Mouse (Mus musculus) kidney, postnatal 0 days (tissue): ENCODE results near the gene Syt16. TPM values are rescaled to one million over a fixed set of nuclear protein-coding genes. Genes with fewer than 3 reads are reported as not detected.
A peak's percentile ranks its signal among the peaks of the same experiment; 100 is the strongest.

ENCODE experiments used
- ATAC-seq: fragments of 200-750 bp; cut with Nextera tagmentation; replicated peaks from 2 replicates; pipeline ENCODE4 v1.8.0; 2017; ENCODE audit warnings: low read depth, moderate number of reproducible peaks, moderate TSS enrichment, moderate library complexity; ENCODE audit not compliant: low FRiP score
- DNase-seq: peaks from one replicate; pipeline ENCODE4 v3.0.0-alpha.2; 2016; ENCODE audit warnings: low spot score
- H3K27ac ChIP-seq: fragments of 300-500 bp; sonication (generic); 2 replicates; pipeline ENCODE4 v1.5.1; 2014; ENCODE audit warnings: mild to moderate bottlenecking
- H3K27me3 ChIP-seq: fragments of 300-500 bp; sonication (generic); 2 replicates; pipeline ENCODE4 v1.6.1; 2014; ENCODE audit warnings: low read length, mixed read lengths; ENCODE audit not compliant: insufficient read depth
- H3K36me3 ChIP-seq: fragments of 300-500 bp; sonication (generic); 2 replicates; pipeline ENCODE4 v1.6.1; 2014; ENCODE audit warnings: low read length, mixed read lengths; ENCODE audit not compliant: insufficient read depth
- H3K4me1 ChIP-seq: fragments of 300-500 bp; sonication (generic); replicated peaks from 2 replicates; pipeline ENCODE4 v1.6.1; 2014; ENCODE audit warnings: antibody characterized with exemption, low read length, mixed read lengths; ENCODE audit not compliant: insufficient read depth
- H3K4me2 ChIP-seq: fragments of 300-500 bp; sonication (generic); 2 replicates; pipeline ENCODE4 v1.6.1; 2014; ENCODE audit warnings: mild to moderate bottlenecking, low read length, moderate library complexity, mixed read lengths
- H3K4me3 ChIP-seq: fragments of 300-500 bp; sonication (generic); replicated peaks from 2 replicates; pipeline ENCODE4 v1.5.1; 2014; ENCODE audit warnings: low read depth, low read length
- H3K9ac ChIP-seq: fragments of 300-500 bp; sonication (generic); 2 replicates; pipeline ENCODE4 v1.6.1; 2014; ENCODE audit warnings: low read depth, low read length
- H3K9me3 ChIP-seq: fragments of 300-500 bp; sonication (generic); replicated peaks from 2 replicates; pipeline ENCODE4 v1.6.1; 2016; ENCODE audit warnings: low read length, inconsistent platforms, mixed read lengths
- CTCF ChIP-seq: IDR thresholded peaks from 2 replicates; pipeline ENCODE4 v1.5.1; 2016; ENCODE audit warnings: antibody characterized with exemption, low read depth, mild to moderate bottlenecking, moderate library complexity
- WGBS: fragments of 180-500 bp; shearing (Covaris S2); extraction: QIAGEN DNeasy Blood & Tissue Kit; methylation state at CpG from one replicate; pipeline ENCODE4 v1.1.7; 2014; 5-methylcytosine and 5-hydroxymethylcytosine counted together
- polyA plus RNA-seq: library from polyadenylated mRNA; unstranded; fragments of >200 nt; fragmentation: Nextera tagmentation; extraction: Ambion mirVana; gene quantifications from 2 replicates; pipeline ENCODE4 v1.2.1, GENCODE M21; 2015

The Syt16 gene
- polyA plus RNA-seq, 1 experiment from 2014 or later: 0.67 TPM

- WGBS: 55% methylated on average over 5 of the region's 5 CpGs
- H3K27me3 ChIP-seq: no peaks in the 10 kb centered on the region
- H3K9me3 ChIP-seq: no peaks in the 10 kb centered on the region
- ATAC-seq (no peak), DNase-seq (no peak)
- H3K36me3 ChIP-seq: no peaks in the 10 kb centered on the region
- H3K4me1 ChIP-seq: no peaks in the 10 kb centered on the region; the same call in 1 of the 2 replicates
- no peak for TF ChIP-seq CTCF
- no peak overlapping the region for H3K9ac ChIP-seq
- no peak overlapping the region for H3K4me3 ChIP-seq
- H3K4me2 ChIP-seq: no peak overlapping the region
- no peak overlapping the region for H3K27ac ChIP-seq
Observed at GRCm38 (mm10) chr12:73954785-73955184, 42.7 kb upstream of the Syt16 start.

DNA sequence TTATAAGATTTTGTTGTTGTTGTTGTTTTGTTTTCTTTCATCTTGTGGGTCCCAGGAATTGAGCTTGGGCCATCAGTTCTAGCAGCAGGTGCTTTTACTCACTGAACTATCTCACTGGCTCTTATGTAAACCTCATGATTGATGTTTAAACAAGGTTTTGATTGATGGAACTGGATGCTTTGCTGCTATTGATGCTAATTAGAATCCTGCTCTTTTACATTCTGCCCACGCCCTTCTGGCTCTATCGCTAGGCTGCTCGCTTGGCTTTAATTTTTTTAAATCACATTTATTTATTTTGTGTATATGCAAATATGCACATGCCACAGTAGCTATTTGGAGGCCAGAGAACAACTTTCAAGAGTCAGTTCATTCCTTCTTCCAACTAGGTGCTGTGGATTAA, 39.8 kb upstream of the Syt16 start:
- Histone ChIP-seq H3K4me2 (no peak overlapping the region), H3K36me3 (no peaks in the 10 kb centered on the region), H3K4me1 (no peaks in the 10 kb centered on the region), H3K27ac (no peak overlapping the region), H3K9me3 (no peaks in the 10 kb centered on the region), H3K4me3 (no peak overlapping the region), H3K9ac (no peak overlapping the region), H3K27me3 (no peaks in the 10 kb centered on the region)
- no peak for TF ChIP-seq CTCF
- DNase-seq (no peak), ATAC-seq (no peak)
- WGBS: 87% methylated on average over 3 of the region's 3 CpGs

GRCm38 (mm10) chr12:73958830-73959229, 38.6 kb upstream of the Syt16 start:
- no peak overlapping the region for H3K27ac ChIP-seq
- ATAC-seq (no peak), DNase-seq (no peak)
- no peaks in the 10 kb centered on the region for H3K4me1 ChIP-seq
- H3K4me2 ChIP-seq: no peak overlapping the region
- no peak for TF ChIP-seq CTCF
- no peak overlapping the region for H3K9ac ChIP-seq
- H3K4me3 ChIP-seq: no peak overlapping the region
- no peaks in the 10 kb centered on the region for H3K27me3 ChIP-seq
- 86% methylated on average over 2 of the region's 2 CpGs for WGBS
- H3K36me3 ChIP-seq: no peaks in the 10 kb centered on the region
- no peaks in the 10 kb centered on the region for H3K9me3 ChIP-seq

GRCm38 (mm10) chr12:73964291-73965281, 32.9 kb upstream of the Syt16 start, which contains the start of gene Snapc1:
Gene Snapc1 (plus strand): TSS chr12:73964481.
- H3K27me3 ChIP-seq: no peaks in the 10 kb centered on the region
- 1% methylated on average over 59 of the region's 60 CpGs for WGBS
- ATAC-seq (peak; percentile 99), DNase-seq (peak; percentile 97)
- no peak for TF ChIP-seq CTCF
- 0 out of 2 replicates have a peak, but pooled peaks cover 6% of the 10 kb centered on the region for H3K4me1 ChIP-seq
- H3K4me2 ChIP-seq: peak within 1 kb of the TSS; percentile 86
- peaks cover 12% of the 10 kb centered on the region; the same call in 1 of the 2 replicates for H3K36me3 ChIP-seq
- peak within 1 kb of the TSS; percentile 72 for H3K27ac ChIP-seq
- peak within 1 kb of the TSS; percentile 88 for H3K4me3 ChIP-seq
- H3K9me3 ChIP-seq: no peaks in the 10 kb centered on the region
- peak within 1 kb of the TSS; percentile 75 for H3K9ac ChIP-seq

- DNase-seq (no peak), ATAC-seq (no peak)
- WGBS: 96% methylated on average over 8 of the region's 8 CpGs
Observed at GRCm38 (mm10) chr12:73969142-73969541, 28.3 kb upstream of the Syt16 start.

DNA sequence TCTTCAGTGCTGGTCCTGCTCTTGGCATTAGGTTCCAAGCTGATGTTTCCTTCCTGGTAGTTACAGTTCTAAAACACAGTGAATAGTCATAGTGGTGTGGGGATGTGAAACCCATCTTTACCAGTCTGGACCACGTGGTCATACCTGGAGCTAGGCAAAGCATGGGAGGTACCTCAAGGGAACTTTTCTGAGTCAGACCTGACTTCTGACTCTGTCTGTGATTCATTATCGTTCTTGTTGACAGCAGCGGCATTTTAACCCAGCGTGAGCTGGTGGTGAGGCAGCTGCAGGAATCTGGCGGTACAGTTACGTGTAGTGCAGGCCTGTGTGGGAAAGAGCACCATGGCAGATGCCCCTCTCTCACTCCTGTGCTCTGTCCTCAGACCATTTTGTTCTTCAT, 22.9 kb upstream of the Syt16 start:
- Histone ChIP-seq H3K4me2 (no peak overlapping the region), H3K36me3 (peaks cover 49% of the 10 kb centered on the region), H3K9me3 (no peaks in the 10 kb centered on the region), H3K27ac (no peak overlapping the region), H3K9ac (no peak overlapping the region), H3K4me1 (no peaks in the 10 kb centered on the region), H3K27me3 (no peaks in the 10 kb centered on the region), H3K4me3 (no peak overlapping the region)
- DNase-seq: no peak
- no peak for ATAC-seq
- WGBS: 95% methylated on average over 6 of the region's 6 CpGs
- TF ChIP-seq CTCF: no peak

More at GRCm38 (mm10) chr12:73969142-73969541, 28.3 kb upstream of the Syt16 start:
- H3K9ac ChIP-seq: no peak overlapping the region
- H3K36me3 ChIP-seq: peaks cover 34% of the 10 kb centered on the region
- no peak overlapping the region for H3K4me3 ChIP-seq
- no peaks in the 10 kb centered on the region for H3K27me3 ChIP-seq
- no peak overlapping the region for H3K27ac ChIP-seq
- no peak for TF ChIP-seq CTCF
- H3K4me2 ChIP-seq: no peak overlapping the region
- no peaks in the 10 kb centered on the region for H3K9me3 ChIP-seq
- H3K4me1 ChIP-seq: 0 out of 2 replicates have a peak, but pooled peaks cover 6% of the 10 kb centered on the region
